Mouse (Mus musculus) brain, embryonic 14.5 days (tissue): Measurements from ENCODE around the gene Gipc2.

Experiments used
- CTCF ChIP-seq: fragments of 200-500 bp; IDR thresholded peaks from 2 replicates; pipeline ENCODE4 v1.5.1; 2012; ENCODE audit warnings: inconsistent platforms, mild to moderate bottlenecking, moderate library complexity, borderline replicate concordance; ENCODE audit not compliant: insufficient read depth, insufficient read length; ENCODE audit errors: extremely low read depth
- POLR2A ChIP-seq: fragments of 200-500 bp; IDR thresholded peaks from 2 replicates; pipeline ENCODE4 v1.6.1; 2012; ENCODE audit warnings: mild to moderate bottlenecking, inconsistent platforms, borderline replicate concordance; ENCODE audit not compliant: poor library complexity, insufficient read depth, insufficient read length, severe bottlenecking; ENCODE audit errors: extremely low read depth

GRCm38 (mm10) chr3:152109260-152109587 is 56.8 kb downstream of the Gipc2 start:
- TF ChIP-seq CTCF (no peak), POLR2A (no peak)
